Mouse (Mus musculus) testis, adult 2 months (tissue): ENCODE results near the gene Tac2.

Experiments used
- CTCF ChIP-seq: fragments of 200-500 bp; IDR thresholded peaks from 2 replicates; pipeline ENCODE4 v1.5.1; 2012; ENCODE audit warnings: low read depth, mild to moderate bottlenecking, inconsistent platforms, low read length, moderate library complexity; ENCODE audit not compliant: control insufficient read depth, insufficient read depth, insufficient replicate concordance
- POLR2A ChIP-seq: fragments of 200-500 bp; IDR thresholded peaks from 2 replicates; pipeline ENCODE4 v1.6.1; 2012; ENCODE audit warnings: low read depth, mild to moderate bottlenecking, inconsistent platforms, low read length, moderate library complexity; ENCODE audit not compliant: control insufficient read depth

DNA sequence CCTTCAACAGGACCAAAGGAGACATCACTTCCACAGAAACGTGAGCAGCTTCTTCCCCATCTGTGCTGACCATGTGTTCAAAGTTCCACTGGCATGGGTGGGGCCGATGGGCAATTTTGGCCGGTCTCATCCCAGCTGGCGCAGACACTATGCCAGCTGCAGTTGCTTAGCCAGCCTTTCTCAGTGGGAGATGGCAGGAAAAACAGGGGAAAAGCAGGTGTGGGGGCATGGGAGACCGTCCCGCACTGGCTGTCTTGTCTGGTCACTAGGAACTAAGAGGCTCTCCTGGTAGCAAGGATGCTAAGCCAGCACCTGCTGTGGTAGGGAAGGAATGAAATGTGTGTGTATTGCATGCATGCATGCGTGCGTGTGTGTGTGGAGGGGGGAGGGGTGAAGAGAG is 4.2 kb downstream of the Tac2 start:
- no peak for TF ChIP-seq CTCF
- no peak for TF ChIP-seq POLR2A
